Mouse (Mus musculus) gastrocnemius, postnatal 14 days (tissue): Measurements from ENCODE around the gene Agtpbp1. TPM values are rescaled to one million over a fixed set of nuclear protein-coding genes. Genes with fewer than 3 reads are reported as not detected.
A peak's percentile ranks its signal among the peaks of the same experiment; 100 is the strongest.
"Not testable (repeated sequence)": the region's sequence is repeated elsewhere in the genome, so short reads cannot be mapped to it uniquely, and the experiment has no call there.

Source experiments
- DNase-seq: peaks from one replicate; pipeline ENCODE4 v3.0.0; 2021; ENCODE audit warnings: mixed read lengths
- intact Hi-C: fragments of 180-260 bp; cut with DNase I; formaldehyde crosslinking; loops from one replicate; pipeline ENCODE4 v1.15.1; 2025; ENCODE audit warnings: low total_unique reads
- long read RNA-seq, 2 experiments: library from polyadenylated mRNA; stranded (forward); transcript quantifications; one replicate each; pipeline ENCODE4 v2.0.0; 2021
- total RNA-seq, 2 experiments: library from RNA; stranded (reverse); gene quantifications; 2 replicates each; pipeline ENCODE4 v1.2.3; 2021

Agtpbp1 gene
- total RNA-seq = 10 to 100 TPM; 37.4 to 38.7 TPM
- long read RNA-seq, experiment 1, full-length matches to known transcripts = 8 of 21 reads
- long read RNA-seq, experiment 1, partial matches to known transcripts = 4 of 21 reads
- long read RNA-seq, experiment 1, other reads (novel, unspliced or antisense) = 9 of 21 reads
- long read RNA-seq, experiment 2, full-length matches to known transcripts = 8 of 22 reads
- long read RNA-seq, experiment 2, partial matches to known transcripts = 1 of 22 reads
- long read RNA-seq, experiment 2, other reads (novel, unspliced or antisense) = 13 of 22 reads

GRCm38 (mm10) chr13:59584947-59585647, at the start of gene Agtpbp1, which contains the start of gene Naa35:
Agtpbp1 (minus strand) TSS chr13:59585227.
Naa35 (plus strand) TSS chr13:59585259.
- DNase-seq = peak; percentile 99
- intact Hi-C loops = no loop called here

- intact Hi-C loops = no loop called here
Measured at GRCm38 (mm10) chr13:59634637-59635036, 49.6 kb upstream of the Agtpbp1 start.

GRCm38 (mm10) chr13:59626739-59627138, 41.7 kb upstream of the Agtpbp1 start:
- intact Hi-C loops = no loop called here
- no peak for DNase-seq

More at GRCm38 (mm10) chr13:59634637-59635036, 49.6 kb upstream of the Agtpbp1 start:
- no peak for DNase-seq

GRCm38 (mm10) chr13:59624903-59625302, 39.9 kb upstream of the Agtpbp1 start:
- intact Hi-C loops = no loop called here
- DNase-seq = no peak

- no peak for DNase-seq
- intact Hi-C loops = no loop called here
Measured at GRCm38 (mm10) chr13:59624389-59624788, 39.4 kb upstream of the Agtpbp1 start.

- DNase-seq = no peak
- intact Hi-C loops = no loop called here
Measured at GRCm38 (mm10) chr13:59621643-59622489, 36.8 kb upstream of the Agtpbp1 start.

GRCm38 (mm10) chr13:59618463-59618862, 33.4 kb upstream of the Agtpbp1 start:
- DNase-seq = no peak
- intact Hi-C loops = loop anchor here (5.0 kb wide), 1 partner anchor 109 kb away; no protein-coding TSS in a partner anchor

GRCm38 (mm10) chr13:59615554-59615953, 30.5 kb upstream of the Agtpbp1 start:
- intact Hi-C loops = loop anchor here (5.0 kb wide), 1 partner anchor 112 kb away; no protein-coding TSS in a partner anchor
- DNase-seq = no peak

- DNase-seq = no peak
- intact Hi-C loops = loop anchor here (5.0 kb wide), 1 partner anchor 112 kb away; no protein-coding TSS in a partner anchor
Measured at GRCm38 (mm10) chr13:59615152-59615551, 30.1 kb upstream of the Agtpbp1 start.

- intact Hi-C loops = no loop called here
Measured at GRCm38 (mm10) chr13:59613868-59614267, 28.8 kb upstream of the Agtpbp1 start.

GRCm38 (mm10) chr13:59610437-59610836, 25.4 kb upstream of the Agtpbp1 start:
- intact Hi-C loops = no loop called here

More at GRCm38 (mm10) chr13:59613868-59614267, 28.8 kb upstream of the Agtpbp1 start:
- DNase-seq = no peak

GRCm38 (mm10) chr13:59609885-59610284, 24.9 kb upstream of the Agtpbp1 start:
- intact Hi-C loops = no loop called here
- no peak for DNase-seq

More at GRCm38 (mm10) chr13:59610437-59610836, 25.4 kb upstream of the Agtpbp1 start:
- no peak for DNase-seq

- DNase-seq = no peak
- intact Hi-C loops = no loop called here
Measured at GRCm38 (mm10) chr13:59605221-59605922, 20.3 kb upstream of the Agtpbp1 start.

- intact Hi-C loops = no loop called here
- no peak for DNase-seq
Measured at GRCm38 (mm10) chr13:59604511-59604910, 19.5 kb upstream of the Agtpbp1 start.

- intact Hi-C loops = no loop called here
- no peak for DNase-seq
Measured at GRCm38 (mm10) chr13:59603096-59603495, 18.1 kb upstream of the Agtpbp1 start.

- DNase-seq = no peak
- intact Hi-C loops = no loop called here
Measured at GRCm38 (mm10) chr13:59592630-59593029, 7.6 kb upstream of the Agtpbp1 start.

- intact Hi-C loops, DNase-seq: not testable (repeated sequence)
Measured at GRCm38 (mm10) chr13:59592058-59592457, 7.0 kb upstream of the Agtpbp1 start.

GRCm38 (mm10) chr13:59590691-59591090, 5.7 kb upstream of the Agtpbp1 start:
- DNase-seq = no peak
- intact Hi-C loops = no loop called here

- DNase-seq = no peak
- intact Hi-C loops = loop anchor here (2.0 kb wide), 2 partner anchors 35 to 73 kb away; no protein-coding TSS in a partner anchor
Measured at GRCm38 (mm10) chr13:59589672-59590071, 4.6 kb upstream of the Agtpbp1 start.
